Mouse (Mus musculus) splenic B cell, adult 2 months (primary cell): ENCODE results near the gene Cdk2ap2.

Source experiments
- DNase-seq: peaks from one replicate; pipeline ENCODE4 v3.0.0-alpha.2; 2011; ENCODE audit warnings: low read depth, low spot score
- H3K27me3 ChIP-seq: 2 replicates; pipeline ENCODE4 v1.6.1; 2012; ENCODE audit warnings: mild to moderate bottlenecking, low read length, moderate library complexity, mixed read lengths; ENCODE audit not compliant: control insufficient read depth, poor library complexity, insufficient read depth, severe bottlenecking
- H3K36me3 ChIP-seq: 2 replicates; pipeline ENCODE4 v1.6.1; 2012; ENCODE audit warnings: mild to moderate bottlenecking, low read length, moderate library complexity, mixed read lengths; ENCODE audit not compliant: control insufficient read depth, poor library complexity, insufficient read depth, severe bottlenecking

Gene Cdk2ap2

DNA sequence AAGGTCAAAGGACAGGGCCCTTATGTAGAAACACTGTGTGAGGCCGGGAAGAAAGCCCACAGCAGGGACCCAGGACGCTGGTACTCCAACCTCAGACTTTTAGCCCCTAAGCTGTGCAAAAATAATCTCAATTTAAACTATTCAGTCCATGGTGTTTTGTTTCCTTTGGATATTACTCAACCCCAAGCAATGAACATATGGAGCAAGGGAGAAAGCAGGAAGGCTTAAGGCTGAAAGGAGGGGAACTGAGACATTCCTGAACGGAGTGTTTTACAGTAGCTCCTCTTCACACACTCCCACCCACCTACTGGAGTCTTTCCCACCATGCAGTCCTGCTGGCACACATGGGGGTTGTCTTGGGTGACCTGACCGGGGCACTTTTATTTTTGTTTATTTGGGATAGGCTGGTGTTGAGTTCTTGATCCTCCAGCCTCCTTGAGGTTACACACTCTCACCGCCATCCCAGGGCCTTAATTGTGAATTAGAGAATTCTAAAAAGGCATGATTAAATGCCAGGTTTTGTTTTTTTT is 2.1 kb upstream of the Cdk2ap2 start:
- Histone ChIP-seq H3K36me3 (no peaks in the 10 kb centered on the region), H3K27me3 (no peaks in the 10 kb centered on the region)
- no peak for DNase-seq

DNA sequence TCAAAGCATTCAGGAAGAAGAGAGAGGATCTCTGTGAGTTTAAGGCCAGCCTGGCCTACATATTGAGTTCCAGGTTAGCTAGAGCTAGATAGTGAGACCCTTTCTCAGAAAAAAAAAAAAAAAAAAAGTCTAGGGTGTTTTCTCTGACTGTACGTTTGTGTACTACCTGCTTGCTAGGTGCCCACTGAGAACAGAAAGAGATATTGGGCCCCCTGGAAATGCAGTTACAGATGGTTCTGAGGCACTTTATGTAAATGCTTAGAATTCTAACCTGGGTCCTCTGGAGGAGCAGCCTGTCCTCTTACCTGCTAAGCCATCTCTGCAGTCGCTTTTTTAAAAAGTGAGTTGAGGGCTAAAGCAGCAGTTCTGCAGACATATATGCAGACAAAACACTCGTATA is 1.2 kb upstream of the Cdk2ap2 start:
- no peaks in the 10 kb centered on the region for H3K36me3 ChIP-seq

DNA sequence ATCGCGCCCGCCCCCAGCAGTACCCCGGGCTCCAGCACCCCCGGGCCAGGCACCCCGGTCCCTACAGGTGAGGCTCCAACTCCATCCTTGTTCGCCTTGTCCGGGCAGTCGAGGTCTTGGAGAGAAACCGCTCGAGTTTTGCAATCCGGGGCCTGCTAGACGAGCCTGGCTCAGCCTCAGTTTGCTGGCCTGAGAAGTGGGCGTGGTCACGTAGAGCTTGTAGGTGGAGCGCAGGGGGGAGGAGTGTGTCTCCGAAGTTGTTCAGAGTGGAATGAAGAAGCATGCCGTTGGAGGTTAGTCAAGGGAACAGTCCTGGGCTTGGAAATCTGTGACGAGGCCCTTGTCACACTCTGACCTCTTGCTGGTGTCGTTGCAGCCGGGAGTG is 451 bp downstream of the Cdk2ap2 start:
- DNase-seq: peak; percentile 85
- Histone ChIP-seq H3K27me3 (no peaks in the 10 kb centered on the region), H3K36me3 (no peaks in the 10 kb centered on the region; the same call in 1 of the 2 replicates)

More for the DNA sequence above, 1.2 kb upstream of the Cdk2ap2 start:
- H3K27me3 ChIP-seq: no peaks in the 10 kb centered on the region
- DNase-seq: no peak

DNA sequence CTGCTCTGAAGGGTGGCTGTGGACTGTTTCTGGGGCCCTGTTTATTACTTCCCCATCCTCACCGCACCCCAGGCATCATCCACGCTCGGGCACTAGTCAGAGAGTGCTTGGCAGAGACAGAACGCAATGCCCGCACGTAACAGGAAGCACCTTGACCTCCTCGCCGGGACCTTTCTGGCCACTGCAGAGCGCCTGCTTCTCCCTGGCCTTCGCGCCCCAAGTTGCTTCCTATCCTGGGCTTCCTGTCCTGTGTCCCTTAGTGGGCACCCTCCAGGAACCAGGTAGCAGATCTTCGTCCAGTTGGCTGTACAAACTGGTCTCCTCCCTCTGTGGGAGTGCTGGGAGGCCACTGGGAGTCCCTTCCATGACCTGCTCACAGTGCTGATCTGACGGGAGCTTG is 1.4 kb downstream of the Cdk2ap2 start:
- Histone ChIP-seq H3K27me3 (no peaks in the 10 kb centered on the region), H3K36me3 (no peaks in the 10 kb centered on the region; the same call in 1 of the 2 replicates)
- peak; percentile 18 for DNase-seq

DNA sequence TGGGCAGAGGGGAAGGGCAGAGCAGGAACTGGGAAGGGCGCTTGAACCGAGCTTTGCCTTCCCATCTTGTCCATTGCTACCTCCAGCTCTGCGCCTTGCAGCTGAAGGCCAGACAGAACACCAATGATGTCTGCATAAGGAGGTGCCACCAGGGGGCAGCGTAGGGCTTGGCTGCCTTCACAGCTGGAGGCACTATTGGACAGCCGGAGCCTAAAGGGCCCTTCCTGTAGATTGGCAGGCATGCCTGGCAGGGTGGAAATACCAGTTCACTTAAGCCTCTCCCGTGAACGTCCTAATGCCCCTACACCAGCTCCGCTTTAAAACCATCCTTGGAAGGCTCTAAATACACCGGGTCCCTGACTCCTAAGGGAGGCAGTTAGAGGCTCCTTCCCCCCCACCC is 2.1 kb downstream of the Cdk2ap2 start:
- Histone ChIP-seq H3K27me3 (no peaks in the 10 kb centered on the region), H3K36me3 (no peaks in the 10 kb centered on the region; the same call in 1 of the 2 replicates)
- peak; percentile 95 for DNase-seq

DNA sequence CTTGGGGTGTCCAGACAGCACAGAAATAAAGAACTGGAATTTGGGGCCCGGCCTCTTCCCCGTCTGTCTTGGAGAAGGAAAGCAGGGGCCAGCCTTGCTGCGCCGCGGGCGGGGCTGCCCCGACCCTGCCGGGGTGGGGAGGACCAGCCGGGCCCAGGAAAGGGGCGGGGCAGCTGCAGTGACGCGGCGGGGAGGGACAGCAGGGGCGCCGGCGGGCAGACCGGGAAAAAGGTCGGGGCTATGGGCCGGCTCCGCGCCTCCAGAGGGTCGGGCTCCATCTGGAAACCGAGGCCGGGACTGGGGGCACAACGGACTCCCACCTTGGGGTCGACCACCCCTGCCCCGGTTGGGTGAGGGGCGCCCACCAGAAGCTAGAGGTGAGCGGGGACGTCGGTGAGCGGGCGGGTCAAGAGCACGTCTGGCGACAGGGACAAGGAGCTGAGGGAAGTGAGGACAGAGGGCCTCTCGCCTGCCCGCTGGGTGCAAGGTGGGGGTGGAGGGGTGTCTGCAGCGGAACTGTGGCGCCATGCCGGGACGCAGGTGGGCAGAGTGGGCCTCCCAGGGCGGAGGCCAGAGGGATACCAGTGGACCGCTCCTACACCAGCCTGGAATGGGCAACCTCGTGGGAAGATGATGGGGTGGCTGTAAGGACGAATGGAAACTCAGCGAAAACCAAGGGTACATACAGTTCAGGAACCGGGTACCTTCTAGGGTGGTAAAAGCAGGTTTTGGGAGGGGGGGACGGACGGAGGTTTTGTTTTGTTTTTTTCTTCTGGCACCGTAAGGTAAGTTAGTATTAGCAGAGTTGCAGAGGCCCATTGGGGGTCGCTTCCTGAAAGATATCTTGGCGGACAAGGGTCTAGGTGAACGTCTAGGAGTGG is 3.1 kb downstream of the Cdk2ap2 start, which contains the start of gene Pitpnm1:
Pitpnm1 (plus strand) TSS at position 162 of the 881 bp plus-strand sequence.
- Histone ChIP-seq H3K27me3 (no peaks in the 10 kb centered on the region), H3K36me3 (peaks cover 3% of the 10 kb centered on the region)
- DNase-seq: peak; percentile 66

DNA sequence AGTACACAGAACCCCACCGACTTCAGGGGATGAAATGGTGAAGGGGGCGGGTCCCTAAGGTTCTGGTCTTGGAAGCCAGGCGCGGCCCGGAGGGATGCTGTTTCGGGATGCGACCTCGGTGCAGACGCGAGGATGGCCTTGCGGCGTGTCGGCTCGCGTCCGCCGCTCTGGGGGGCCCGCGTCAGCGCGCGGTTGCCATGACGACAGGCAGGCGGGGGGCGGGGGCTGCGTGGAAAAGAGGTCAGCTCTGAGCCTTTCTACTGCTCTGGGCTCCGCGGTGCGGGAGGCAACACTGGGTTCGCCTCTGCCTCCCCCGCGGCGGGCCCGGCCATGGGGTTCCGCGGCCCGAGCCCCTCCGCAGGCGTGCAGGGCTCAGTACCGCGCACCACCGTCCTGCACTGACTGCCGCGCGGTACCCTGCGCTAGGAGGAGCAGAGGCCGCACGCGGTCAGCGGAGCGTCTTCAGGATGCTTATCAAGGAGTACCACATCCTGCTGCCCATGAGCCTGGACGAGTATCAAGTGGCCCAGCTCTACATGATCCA is 3.8 kb downstream of the Cdk2ap2 start:
- H3K36me3 ChIP-seq: peaks cover 8% of the 10 kb centered on the region
- no peaks in the 10 kb centered on the region for H3K27me3 ChIP-seq
- DNase-seq: peak; percentile 56

DNA sequence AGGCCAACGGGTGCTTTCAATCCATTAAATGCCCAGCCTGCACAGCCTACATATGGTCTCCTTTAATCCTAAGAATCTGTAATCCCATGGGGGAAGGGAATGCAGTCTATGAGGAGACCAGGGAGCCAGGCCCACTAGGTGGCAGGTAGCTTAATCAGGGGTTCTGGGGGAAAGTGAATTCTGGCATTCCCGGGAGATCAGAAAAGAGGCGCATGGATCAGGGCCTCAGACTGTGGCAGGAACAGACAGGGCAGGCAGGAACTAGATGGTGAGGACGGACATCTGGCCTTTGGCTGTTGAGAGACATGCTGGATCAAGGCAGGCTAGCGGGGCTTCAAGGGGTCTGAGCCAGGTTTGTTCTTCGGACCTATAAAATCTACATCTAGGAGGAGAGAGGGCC is 4.5 kb downstream of the Cdk2ap2 start:
- Histone ChIP-seq H3K27me3 (no peaks in the 10 kb centered on the region), H3K36me3 (peaks cover 8% of the 10 kb centered on the region)
- no peak for DNase-seq

DNA sequence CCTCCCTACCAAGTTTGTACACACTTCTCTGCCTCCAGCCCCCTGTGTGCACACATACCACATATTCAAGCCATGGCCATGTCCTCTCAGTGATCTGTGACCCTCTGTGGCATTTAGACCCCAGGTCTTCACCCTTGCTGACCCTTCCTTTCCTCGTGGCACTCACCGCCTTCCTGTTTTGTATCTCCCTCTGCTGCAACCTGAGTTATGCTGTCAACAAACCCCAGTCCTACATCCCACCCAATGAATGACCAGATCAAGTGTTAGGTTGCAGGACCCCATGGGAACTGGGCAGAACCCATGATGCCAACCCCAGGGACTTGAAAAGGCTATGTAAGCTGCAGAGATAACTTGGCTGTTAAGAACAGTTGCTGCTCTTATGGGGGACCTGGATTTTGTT is 5.1 kb downstream of the Cdk2ap2 start:
- Histone ChIP-seq H3K36me3 (peaks cover 8% of the 10 kb centered on the region), H3K27me3 (no peaks in the 10 kb centered on the region)
- no peak for DNase-seq

DNA sequence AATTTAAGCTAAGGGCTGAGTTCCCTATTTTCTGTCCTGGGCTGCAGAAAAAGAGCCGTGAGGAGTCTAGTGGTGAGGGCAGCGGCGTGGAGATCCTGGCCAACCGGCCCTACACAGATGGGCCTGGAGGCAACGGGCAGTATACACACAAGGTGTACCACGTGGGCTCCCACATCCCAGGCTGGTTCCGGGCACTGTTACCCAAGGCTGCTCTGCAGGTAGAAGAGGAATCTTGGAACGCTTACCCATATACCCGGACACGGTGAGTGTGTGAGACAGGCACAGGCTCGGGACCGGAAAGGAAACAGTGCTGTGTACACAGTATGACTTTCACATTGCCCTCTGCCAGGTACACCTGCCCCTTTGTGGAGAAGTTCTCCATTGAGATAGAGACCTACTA is 5.6 kb downstream of the Cdk2ap2 start:
- peak; percentile 23 for DNase-seq
- Histone ChIP-seq H3K27me3 (no peaks in the 10 kb centered on the region), H3K36me3 (peaks cover 8% of the 10 kb centered on the region)

DNA sequence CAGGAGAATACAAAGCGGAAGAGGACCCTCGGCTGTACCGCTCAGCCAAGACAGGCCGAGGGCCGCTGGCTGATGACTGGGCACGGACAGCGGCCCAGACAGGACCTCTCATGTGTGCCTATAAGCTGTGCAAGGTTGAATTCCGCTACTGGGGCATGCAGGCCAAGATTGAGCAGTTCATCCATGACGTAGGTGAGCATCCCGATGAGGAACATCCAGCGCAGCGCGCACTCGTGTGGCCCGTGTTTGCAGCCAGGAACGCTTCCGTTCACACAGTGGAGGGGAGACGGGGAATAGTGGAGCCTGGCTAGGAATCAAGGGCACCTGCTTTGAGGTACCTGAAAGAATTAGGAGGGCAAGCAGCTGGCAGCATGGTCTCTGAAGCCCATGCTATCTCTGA is 6.3 kb downstream of the Cdk2ap2 start:
- H3K27me3 ChIP-seq: no peaks in the 10 kb centered on the region
- peaks cover 10% of the 10 kb centered on the region for H3K36me3 ChIP-seq
- no peak for DNase-seq

DNA sequence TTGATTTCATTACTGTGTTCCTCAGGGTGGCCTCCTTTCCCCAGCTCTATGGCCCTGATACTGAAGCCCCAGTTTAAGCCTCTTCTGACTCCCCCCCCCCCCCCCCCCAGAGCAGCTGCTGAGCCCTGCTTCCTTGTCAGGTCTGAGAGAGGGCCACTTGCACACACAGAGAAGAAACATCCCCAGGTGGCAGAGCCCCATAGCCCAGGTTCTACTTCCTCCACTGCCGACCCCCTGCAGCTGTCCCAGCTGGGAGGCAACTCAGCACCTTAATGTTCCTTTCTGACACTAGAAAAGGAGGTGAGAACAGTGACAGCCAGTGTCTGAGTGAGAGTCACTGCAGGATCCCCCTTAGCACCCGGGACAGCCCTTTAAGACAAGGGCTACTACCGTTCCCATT is 6.8 kb downstream of the Cdk2ap2 start:
- Histone ChIP-seq H3K36me3 (peaks cover 10% of the 10 kb centered on the region), H3K27me3 (no peaks in the 10 kb centered on the region)
- no peak for DNase-seq

DNA sequence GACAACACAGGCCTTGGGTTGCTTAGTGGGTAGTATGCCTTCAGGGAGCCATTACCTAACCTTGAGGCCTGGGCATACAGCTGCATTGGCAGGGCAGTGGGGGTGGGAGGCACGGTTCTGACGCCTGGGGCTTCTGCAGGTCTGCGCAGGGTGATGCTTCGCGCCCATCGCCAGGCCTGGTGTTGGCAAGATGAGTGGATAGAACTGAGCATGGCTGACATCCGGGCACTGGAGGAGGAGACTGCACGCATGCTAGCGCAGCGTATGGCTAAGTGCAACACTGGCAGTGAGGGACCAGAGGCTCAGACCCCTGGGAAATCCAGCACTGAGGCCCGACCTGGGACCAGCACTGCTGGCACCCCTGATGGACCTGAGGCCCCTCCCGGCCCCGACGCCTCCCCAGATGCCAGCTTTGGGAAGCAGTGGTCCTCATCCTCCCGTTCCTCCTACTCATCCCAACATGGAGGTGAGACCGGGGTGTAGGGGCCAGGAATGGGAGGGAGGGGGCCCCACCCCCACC is 7.8 kb downstream of the Cdk2ap2 start:
- DNase-seq: no peak
- Histone ChIP-seq H3K36me3 (peaks cover 10% of the 10 kb centered on the region), H3K27me3 (no peaks in the 10 kb centered on the region)

DNA sequence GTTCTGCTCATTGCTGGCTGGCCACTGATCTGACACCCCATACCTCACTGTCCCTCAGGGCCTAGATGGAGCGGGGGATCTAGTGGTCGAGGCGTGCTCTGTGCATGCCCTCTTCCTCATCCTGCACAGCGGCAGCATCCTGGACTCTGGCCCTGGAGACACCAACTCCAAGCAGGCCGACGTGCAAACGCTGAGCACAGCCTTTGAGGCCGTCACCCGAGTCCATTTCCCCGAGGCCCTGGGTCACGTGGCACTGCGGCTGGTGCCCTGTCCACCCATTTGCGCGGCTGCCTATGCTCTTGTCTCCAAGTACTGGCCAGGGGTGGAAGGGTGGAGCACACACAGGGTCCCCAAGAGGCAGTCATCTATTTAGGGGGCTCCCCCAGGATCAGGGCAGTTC is 9.7 kb downstream of the Cdk2ap2 start:
- DNase-seq: no peak
- Histone ChIP-seq H3K27me3 (no peaks in the 10 kb centered on the region), H3K36me3 (peaks cover 11% of the 10 kb centered on the region)

DNA sequence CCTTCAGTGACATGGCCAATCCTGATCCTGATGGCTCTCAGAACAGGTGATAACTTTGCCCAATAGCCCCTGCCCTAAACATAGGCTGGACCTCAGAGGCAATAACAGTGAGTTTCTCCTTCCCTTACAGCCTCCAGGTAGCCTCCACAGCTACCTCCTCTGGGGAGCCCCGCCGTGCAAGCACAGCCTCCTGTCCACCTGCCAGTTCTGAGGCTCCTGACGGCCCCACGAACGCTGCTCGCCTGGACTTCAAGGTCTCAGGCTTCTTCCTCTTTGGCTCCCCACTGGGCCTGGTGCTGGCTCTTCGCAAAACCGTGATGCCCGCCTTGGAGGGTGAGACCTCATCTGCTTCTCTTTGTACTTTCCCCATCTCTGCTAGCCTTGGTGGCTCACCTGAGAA is 11.6 kb downstream of the Cdk2ap2 start:
- Histone ChIP-seq H3K36me3 (peaks cover 15% of the 10 kb centered on the region), H3K27me3 (no peaks in the 10 kb centered on the region)
- DNase-seq: no peak
